Comparison of ENCODE assay signal across 10 mouse cellular contexts in the genomic region with DNA sequence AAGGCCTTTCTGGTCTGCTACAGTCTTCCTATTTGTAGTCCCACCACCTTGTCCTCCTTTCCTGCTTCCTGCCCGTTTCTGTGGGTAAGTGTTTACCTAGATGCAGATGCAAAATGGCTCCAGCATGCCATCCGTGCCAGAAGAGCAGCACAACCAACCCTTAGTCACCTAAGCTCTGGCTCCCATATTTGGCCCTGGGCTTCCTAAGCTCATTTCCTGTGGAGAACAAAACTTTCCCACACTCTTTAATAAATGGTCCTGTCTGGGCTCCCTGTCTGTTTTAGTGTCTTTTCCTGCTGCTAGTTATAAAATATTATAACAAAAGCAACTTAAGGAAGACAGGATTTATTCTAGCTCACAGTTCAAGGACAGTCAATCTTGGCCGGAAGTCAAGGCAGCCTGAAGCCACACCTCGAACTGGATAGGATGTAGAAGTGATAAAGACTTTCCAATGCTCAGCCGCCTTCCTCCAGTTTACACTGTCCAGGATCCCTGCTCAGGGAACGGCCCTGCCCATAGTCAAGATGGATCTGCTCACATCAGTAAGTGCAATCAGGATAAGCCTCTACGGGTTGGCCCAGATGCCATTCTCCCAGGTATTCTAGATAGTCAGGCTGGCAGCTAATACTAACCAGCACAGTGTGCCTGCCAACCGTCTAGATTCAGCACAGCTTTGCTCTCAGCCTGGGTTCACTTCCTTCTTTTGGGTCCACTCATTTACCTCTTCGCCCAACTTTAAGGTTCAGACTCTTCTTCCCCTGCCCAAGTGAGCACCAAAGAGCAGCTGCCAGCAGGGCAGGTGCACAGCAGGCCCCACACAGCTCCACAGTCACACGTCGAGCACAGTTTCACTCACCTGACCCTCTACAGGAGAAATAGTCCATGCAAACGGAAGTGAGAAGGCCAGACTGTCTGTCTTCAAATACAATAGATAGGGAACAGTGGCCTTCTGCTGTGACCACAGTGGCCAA. TPM values are rescaled to one million over a fixed set of nuclear protein-coding genes. Genes with fewer than 3 reads are reported as not detected.
A peak's percentile ranks its signal among the peaks of the same experiment; 100 is the strongest.
DNase-seq lines count a peak whose midpoint lies in the region; ATAC-seq and TF ChIP-seq lines count a peak whose summit lies in the region.
"Had no signal": no experiment of that assay in that cellular context is flagged by ENCODE, and none has a peak within 500 bp of the region (broad histone marks: within the 10 kb centered on the region; RNA-seq: fewer than 3 reads in every experiment).

No protein-coding gene starts in this region.

- no peaks in the 10 kb centered on the region for H3K9me3 ChIP-seq in heart, postnatal 0 days (replicated peaks; ENCODE audit: control insufficient read depth, low read length)
- H3K9me3 ChIP-seq in lung, postnatal 0 days (ENCODE audit: low read length) = no peaks in the 10 kb centered on the region
- H3K9me3 ChIP-seq: liver, embryonic 15.5 days had no signal

- no peaks in the 10 kb centered on the region for H3K27me3 ChIP-seq in spleen, adult 2 months (ENCODE audit: control insufficient read depth, insufficient read depth, low read length)
- H3K27me3 ChIP-seq in heart, postnatal 0 days (ENCODE audit: control insufficient read depth, insufficient read depth, low read length) = no peaks in the 10 kb centered on the region
- H3K27me3 ChIP-seq in lung, postnatal 0 days (replicated peaks; ENCODE audit: insufficient read depth, low read length) = no peaks in the 10 kb centered on the region
- H3K27me3 ChIP-seq: liver, embryonic 15.5 days had no signal

- peak; percentile 47; the same call in 1 of the 2 replicates for ATAC-seq in heart, postnatal 0 days (ENCODE audit: insufficient read depth, low read depth)
- peak; percentile 79 for ATAC-seq in lung, postnatal 0 days

- no peak for TF ChIP-seq EP300 in heart, postnatal 0 days (IDR thresholded peaks at IDR 0.05; ENCODE audit: low read depth)
- TF ChIP-seq EP300 in lung, postnatal 0 days (IDR thresholded peaks at IDR 0.05) = peak; percentile 41; the same call in 1 of the 2 replicates

- H3K4me1 ChIP-seq in spleen, adult 2 months (ENCODE audit: control insufficient read depth, insufficient read depth, insufficient read length) = peaks cover 4% of the 10 kb centered on the region; the same call in 1 of the 2 replicates
- H3K4me1 ChIP-seq in heart, postnatal 0 days (ENCODE audit: control insufficient read depth, insufficient read depth) = peaks cover 24% of the 10 kb centered on the region
- peaks cover 2% of the 10 kb centered on the region; the same call in 1 of the 2 replicates for H3K4me1 ChIP-seq in lung, postnatal 0 days (ENCODE audit: insufficient read depth, low read depth, low read length)

- H3K36me3 ChIP-seq in spleen, adult 2 months (ENCODE audit: control insufficient read depth, insufficient read depth, low read length) = no peaks in the 10 kb centered on the region
- H3K36me3 ChIP-seq in heart, postnatal 0 days (replicated peaks; ENCODE audit: control insufficient read depth, insufficient read depth, low read length) = no peaks in the 10 kb centered on the region
- H3K36me3 ChIP-seq in lung, postnatal 0 days (ENCODE audit: insufficient read depth, low read length) = no peaks in the 10 kb centered on the region

- no peak for TF ChIP-seq POLR2A in spleen, adult 2 months (IDR thresholded peaks at IDR 0.05; ENCODE audit: low read depth, low read length)

- H3K4me2 ChIP-seq in heart, postnatal 0 days (ENCODE audit: low read depth, low read length) = no peak overlapping the region
- no peak overlapping the region for H3K4me2 ChIP-seq in lung, postnatal 0 days (replicated peaks; ENCODE audit: low read depth, low read length)
- H3K4me2 ChIP-seq: liver, embryonic 15.5 days had no signal

- no peak overlapping the region for H3K9ac ChIP-seq in heart, postnatal 0 days (replicated peaks; ENCODE audit: low read depth, low read length)
- H3K9ac ChIP-seq in lung, postnatal 0 days (replicated peaks; ENCODE audit: low read depth) = no peak overlapping the region
- H3K9ac ChIP-seq: liver, embryonic 15.5 days had no signal

- WGBS in spleen, adult 2 months = 64% methylated on average over 12 of the region's 12 CpGs
- WGBS in heart, postnatal 0 days = 52% methylated on average over 12 of the region's 12 CpGs
- 56% methylated on average over 12 of the region's 12 CpGs for WGBS in lung, postnatal 0 days

- no peak for TF ChIP-seq CTCF in spleen, adult 2 months (IDR thresholded peaks at IDR 0.05; ENCODE audit: extremely low read depth, insufficient read depth, insufficient read length, insufficient replicate concordance)
- no peak for TF ChIP-seq CTCF in heart, postnatal 0 days (IDR thresholded peaks at IDR 0.05; ENCODE audit: low read depth)
- no peak for TF ChIP-seq CTCF in lung, postnatal 0 days (IDR thresholded peaks at IDR 0.05)

- no peak overlapping the region for H3K4me3 ChIP-seq in spleen, adult 2 months (ENCODE audit: extremely low read depth, insufficient read depth, insufficient read length)
- no peak overlapping the region for H3K4me3 ChIP-seq in heart, postnatal 0 days (ENCODE audit: low read depth, low read length)
- no peak overlapping the region for H3K4me3 ChIP-seq in lung, postnatal 0 days (ENCODE audit: low read depth, low read length)
- H3K4me3 ChIP-seq: heart, adult 2 months; liver, embryonic 15.5 days had no signal

- peak overlapping the region; percentile 31; the same call in 1 of the 2 replicates for H3K27ac ChIP-seq in spleen, adult 2 months (ENCODE audit: insufficient read depth, low read length)
- 0 out of 2 replicates have a peak overlapping the region, but pooled peaks have one; percentile 30 for H3K27ac ChIP-seq in heart, postnatal 0 days (ENCODE audit: low read depth)
- H3K27ac ChIP-seq in lung, postnatal 0 days (ENCODE audit: low read length) = no peak overlapping the region
- H3K27ac ChIP-seq: heart, adult 2 months; liver, embryonic 15.5 days had no signal

- DNase-seq in spleen, adult 2 months (ENCODE audit: low read depth in 1 of 2, low spot score in 2 of 2) = peak; percentile 3 to 10
- no peak for DNase-seq in spleen, adult 12 weeks (ENCODE audit: low spot score)
- no peak for DNase-seq in heart, postnatal 0 days (ENCODE audit: low spot score)
- DNase-seq in lung, postnatal 0 days (ENCODE audit: low spot score) = peak; percentile 40
- no peak for DNase-seq in layer of hippocampus, postnatal 14 days (ENCODE audit: low spot score in 2 of 2)
- no peak for DNase-seq in right cerebral cortex, postnatal 14 days
- no peak for DNase-seq in frontal cortex, adult 2 months (ENCODE audit: extremely low spot score in 1 of 2, low spot score in 1 of 2)
- DNase-seq: cerebellum, adult 11-12 months had no signal

RNA-seq across cellular contexts. Expression of a gene that starts 6.4 kb away (rescaled TPM):
- polyA plus RNA-seq in spleen, adult 2 months (2012; rRNA removed) = 11.1 and 13.5 TPM in 2 replicates
- total RNA-seq in heart, postnatal 0 days (2014; rRNA removed; ENCODE audit: low replicate concordance) = 1.4 and 23.7 TPM in 2 replicates
- polyA plus RNA-seq in heart, postnatal 0 days (2015; fragmentation: Nextera tagmentation; extraction: Ambion mirVana) = 2.3 TPM in 2 replicates
- polyA plus RNA-seq in lung, postnatal 0 days (2015; fragmentation: Nextera tagmentation; extraction: Ambion mirVana) = 2.8 and 3.7 TPM in 2 replicates
- 10 to 100 TPM; 19.9 to 25.0 TPM for total RNA-seq in layer of hippocampus, postnatal 14 days (2021)
- 15.1 and 19.1 TPM in 2 replicates for polyA plus RNA-seq in frontal cortex, adult 2 months (2012; rRNA removed)

Comparison
In these comparisons a context has a peak if more than half of its experiments do, and no peak if none do; other contexts are left out.
1. DNase-seq: peak in spleen, adult 2 months (2 of 2) and lung, postnatal 0 days (single experiment); none in spleen, adult 12 weeks (single experiment), heart, postnatal 0 days (single experiment), layer of hippocampus, postnatal 14 days (0 of 2), right cerebral cortex, postnatal 14 days (single experiment) and frontal cortex, adult 2 months (0 of 2).